Mouse (Mus musculus): ENCODE data around the gene Dpy19l1.

- TF ChIP-seq GATA1 (IDR thresholded peaks at IDR 0.05; ENCODE audit: low read length), result no peak
- no peak for TF ChIP-seq TAL1 (IDR thresholded peaks at IDR 0.05; ENCODE audit: low read length)
Measured at GRCm38 (mm10) chr9:24394146-24394545, 108.8 kb downstream of the Dpy19l1 start.
